Mouse (Mus musculus) stomach, embryonic 16.5 days (tissue): ENCODE results near the gene Nphp4. TPM values are rescaled to one million over a fixed set of nuclear protein-coding genes. Genes with fewer than 3 reads are reported as not detected.
"Not testable (repeated sequence)": the region's sequence is repeated elsewhere in the genome, so short reads cannot be mapped to it uniquely, and the experiment has no call there.

Experiments
- ATAC-seq: fragments of 200-750 bp; cut with Nextera tagmentation; 2 replicates; pipeline ENCODE4 v1.8.0; 2017; ENCODE audit warnings: moderate number of reproducible peaks, moderate TSS enrichment; ENCODE audit not compliant: insufficient read depth, low FRiP score
- H3K27ac ChIP-seq: fragments of 300-500 bp; sonication (generic); 2 replicates; pipeline ENCODE4 v1.5.1; 2014; ENCODE audit warnings: low read length
- H3K27me3 ChIP-seq: fragments of 300-500 bp; sonication (generic); 2 replicates; pipeline ENCODE4 v1.6.1; 2014; ENCODE audit warnings: low read length, control low read depth, mixed read lengths; ENCODE audit not compliant: control insufficient read depth, insufficient read depth
- H3K36me3 ChIP-seq: fragments of 300-500 bp; sonication (generic); 2 replicates; pipeline ENCODE4 v1.6.1; 2014; ENCODE audit warnings: low read length; ENCODE audit not compliant: control insufficient read depth, insufficient read depth
- H3K4me1 ChIP-seq: fragments of 300-500 bp; sonication (generic); 2 replicates; pipeline ENCODE4 v1.6.1; 2014; ENCODE audit warnings: low read length, control low read depth, mixed read lengths; ENCODE audit not compliant: control insufficient read depth, insufficient read depth
- H3K4me2 ChIP-seq: fragments of 300-500 bp; sonication (generic); 2 replicates; pipeline ENCODE4 v1.6.1; 2014; ENCODE audit warnings: low read depth, low read length, mixed read lengths
- H3K4me3 ChIP-seq: fragments of 300-500 bp; sonication (generic); replicated peaks from 2 replicates; pipeline ENCODE4 v1.5.1; 2014; ENCODE audit warnings: mild to moderate bottlenecking, low read length
- H3K9ac ChIP-seq: fragments of 300-500 bp; sonication (generic); 2 replicates; pipeline ENCODE4 v1.6.1; 2014; ENCODE audit warnings: low read length
- H3K9me3 ChIP-seq: fragments of 300-500 bp; sonication (generic); replicated peaks from 2 replicates; pipeline ENCODE4 v1.6.1; 2016; ENCODE audit warnings: low read length, control low read depth; ENCODE audit not compliant: control insufficient read depth
- WGBS: fragments of 180-500 bp; shearing (Covaris S2); extraction: QIAGEN DNeasy Blood & Tissue Kit; methylation state at CpG from one replicate; pipeline ENCODE4 v1.1.7; 2014; 5-methylcytosine and 5-hydroxymethylcytosine counted together
- polyA plus RNA-seq: library from polyadenylated mRNA; unstranded; fragments of >200 nt; fragmentation: Nextera tagmentation; extraction: Ambion mirVana; gene quantifications from 2 replicates; pipeline ENCODE4 v1.2.1, GENCODE M21; 2015

The Nphp4 gene
- polyA plus RNA-seq, 1 experiment from 2014 or later, result 2.2 TPM

GRCm38 (mm10) chr4:152546481-152546880, 70.0 kb downstream of the Nphp4 start:
- H3K36me3 ChIP-seq, result no peaks in the 10 kb centered on the region
- ATAC-seq, result no peak
- 56% methylated on average over 8 of the region's 8 CpGs for WGBS

GRCm38 (mm10) chr4:152547886-152548663, 71.6 kb downstream of the Nphp4 start:
- Histone ChIP-seq H3K27ac (no peak overlapping the region), H3K36me3 (no peaks in the 10 kb centered on the region), H3K27me3 (no peaks in the 10 kb centered on the region), H3K4me3 (no peak overlapping the region), H3K9me3 (no peaks in the 10 kb centered on the region), H3K4me2 (peak overlapping the region; percentile 19; the same call in 1 of the 2 replicates), H3K4me1 (peaks cover 3% of the 10 kb centered on the region; the same call in 1 of the 2 replicates), H3K9ac (no peak overlapping the region)
- 39% methylated on average over 37 of the region's 37 CpGs for WGBS
- ATAC-seq, result no peak

More at GRCm38 (mm10) chr4:152546481-152546880, 70.0 kb downstream of the Nphp4 start:
- H3K4me1 ChIP-seq, result peaks cover 3% of the 10 kb centered on the region; the same call in 1 of the 2 replicates
- H3K4me2 ChIP-seq, result no peak overlapping the region
- no peak overlapping the region for H3K9ac ChIP-seq
- H3K27me3 ChIP-seq, result no peaks in the 10 kb centered on the region
- H3K27ac ChIP-seq, result no peak overlapping the region
- H3K9me3 ChIP-seq, result no peaks in the 10 kb centered on the region
- no peak overlapping the region for H3K4me3 ChIP-seq

DNA sequence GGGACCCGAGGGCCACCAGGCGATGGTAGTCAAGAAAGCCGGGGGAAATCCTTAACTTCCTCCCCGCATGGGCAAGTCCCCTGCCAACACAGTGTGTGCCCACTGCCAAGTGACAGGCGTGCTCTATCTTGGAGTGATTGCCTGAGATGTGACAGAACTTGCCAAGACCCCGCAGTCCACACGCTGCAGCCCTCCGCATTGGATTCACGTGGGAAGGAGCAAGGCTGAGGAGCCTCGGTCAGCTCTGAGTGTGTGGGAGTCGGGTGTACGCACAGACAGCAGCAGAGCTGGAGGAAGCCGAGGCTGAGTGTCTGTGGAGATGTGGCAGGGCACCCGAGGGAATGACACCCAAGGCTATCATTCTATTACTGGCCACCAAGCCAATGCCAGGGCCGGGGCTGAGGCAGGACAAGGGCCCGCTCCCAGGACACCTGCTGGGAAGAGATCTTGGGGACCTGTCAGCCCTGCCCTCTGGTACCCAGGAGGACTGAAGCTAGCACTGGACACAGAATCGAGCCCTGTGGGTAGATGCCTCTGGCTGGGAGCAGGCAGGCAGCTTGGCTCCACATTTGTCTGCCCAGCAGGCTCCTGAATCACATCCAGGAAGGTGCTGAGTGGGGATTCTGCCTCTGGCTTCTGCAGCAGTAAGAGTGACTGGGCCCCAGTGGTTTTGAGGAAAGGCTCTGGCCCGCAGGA, 73.1 kb downstream of the Nphp4 start:
- H3K4me3 ChIP-seq, result no peak overlapping the region
- no peak overlapping the region for H3K9ac ChIP-seq
- no peak overlapping the region for H3K27ac ChIP-seq
- no peaks in the 10 kb centered on the region for H3K27me3 ChIP-seq
- ATAC-seq, result no peak
- no peaks in the 10 kb centered on the region for H3K9me3 ChIP-seq
- no peak overlapping the region for H3K4me2 ChIP-seq
- WGBS, result 87% methylated on average over 18 of the region's 18 CpGs
- no peaks in the 10 kb centered on the region for H3K36me3 ChIP-seq
- peaks cover 3% of the 10 kb centered on the region; the same call in 1 of the 2 replicates for H3K4me1 ChIP-seq

DNA sequence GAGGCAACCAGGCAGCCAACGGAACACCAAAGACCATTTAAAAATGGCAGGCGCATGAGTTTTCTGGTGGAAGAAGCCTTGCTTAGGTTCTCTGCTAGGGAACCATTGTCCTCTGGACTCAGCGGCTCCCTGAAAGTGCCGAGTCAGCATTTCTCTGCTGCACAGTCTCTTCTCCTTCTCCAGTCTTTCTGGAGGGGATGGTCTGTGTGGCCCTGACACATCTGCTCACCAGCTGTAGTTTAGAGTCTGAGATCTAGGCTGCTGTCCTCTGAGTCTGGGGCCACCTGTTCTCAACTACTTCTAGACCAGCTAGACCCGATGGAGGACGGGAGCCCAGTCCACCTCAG, 73.7 kb downstream of the Nphp4 start:
- peaks cover 3% of the 10 kb centered on the region; the same call in 1 of the 2 replicates for H3K4me1 ChIP-seq
- no peaks in the 10 kb centered on the region for H3K9me3 ChIP-seq
- no peaks in the 10 kb centered on the region for H3K36me3 ChIP-seq
- H3K9ac ChIP-seq, result no peak overlapping the region
- H3K27ac ChIP-seq, result no peak overlapping the region
- H3K4me2 ChIP-seq, result no peak overlapping the region
- no peaks in the 10 kb centered on the region for H3K27me3 ChIP-seq
- no peak overlapping the region for H3K4me3 ChIP-seq
- WGBS, result 90% methylated on average over 6 of the region's 6 CpGs
- no peak for ATAC-seq

DNA sequence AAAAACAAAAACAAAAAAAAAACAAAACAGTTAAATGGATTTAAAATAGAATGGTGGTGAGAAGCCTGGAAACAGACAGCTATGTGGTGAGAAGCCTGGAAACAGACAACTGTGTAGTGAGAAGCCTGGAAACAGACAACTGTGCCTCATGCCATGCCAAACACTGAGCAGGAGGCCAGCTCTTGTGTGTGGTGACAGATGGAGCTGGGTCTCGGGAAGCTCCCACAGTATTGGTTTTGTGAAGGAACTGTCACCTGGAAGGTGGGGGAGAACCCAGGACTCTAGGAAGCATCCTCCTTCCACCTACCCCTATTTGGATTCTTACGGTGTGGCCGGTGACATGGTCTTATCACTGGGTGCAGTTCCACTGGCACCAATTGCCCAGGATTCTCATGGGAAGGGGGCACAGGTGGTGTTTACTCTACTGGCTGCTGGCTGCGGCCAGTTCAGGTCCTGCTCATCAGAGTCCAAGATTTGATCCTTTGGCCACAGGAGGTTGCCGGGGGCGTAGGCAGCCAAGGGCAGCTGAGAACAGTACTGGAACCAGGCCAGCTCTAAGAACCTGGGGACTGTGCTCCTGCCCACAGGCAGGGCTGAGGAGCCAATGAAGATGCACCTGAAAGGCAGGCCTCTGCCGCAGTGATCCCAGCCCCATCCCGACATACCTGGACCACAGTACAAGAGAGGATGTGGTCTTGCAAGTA, 77.2 kb downstream of the Nphp4 start:
- no peak overlapping the region for H3K4me2 ChIP-seq
- H3K4me1 ChIP-seq, result no peaks in the 10 kb centered on the region
- H3K4me3 ChIP-seq, result no peak overlapping the region
- WGBS, result 83% methylated on average over 8 of the region's 8 CpGs
- H3K9ac ChIP-seq, result no peak overlapping the region
- H3K27ac ChIP-seq, result no peak overlapping the region
- H3K36me3 ChIP-seq, result no peaks in the 10 kb centered on the region
- no peak for ATAC-seq
- H3K9me3 ChIP-seq, result no peaks in the 10 kb centered on the region
- no peaks in the 10 kb centered on the region for H3K27me3 ChIP-seq

- H3K27ac ChIP-seq, result no peak overlapping the region
- no peaks in the 10 kb centered on the region for H3K27me3 ChIP-seq
- no peaks in the 10 kb centered on the region for H3K36me3 ChIP-seq
- H3K9me3 ChIP-seq, result no peaks in the 10 kb centered on the region
- no peak overlapping the region for H3K9ac ChIP-seq
- 57% methylated on average over 18 of the region's 18 CpGs for WGBS
- no peak overlapping the region for H3K4me2 ChIP-seq
- no peak overlapping the region for H3K4me3 ChIP-seq
- no peak for ATAC-seq
- H3K4me1 ChIP-seq, result no peaks in the 10 kb centered on the region
Observed at GRCm38 (mm10) chr4:152554421-152554820, 77.9 kb downstream of the Nphp4 start.

DNA sequence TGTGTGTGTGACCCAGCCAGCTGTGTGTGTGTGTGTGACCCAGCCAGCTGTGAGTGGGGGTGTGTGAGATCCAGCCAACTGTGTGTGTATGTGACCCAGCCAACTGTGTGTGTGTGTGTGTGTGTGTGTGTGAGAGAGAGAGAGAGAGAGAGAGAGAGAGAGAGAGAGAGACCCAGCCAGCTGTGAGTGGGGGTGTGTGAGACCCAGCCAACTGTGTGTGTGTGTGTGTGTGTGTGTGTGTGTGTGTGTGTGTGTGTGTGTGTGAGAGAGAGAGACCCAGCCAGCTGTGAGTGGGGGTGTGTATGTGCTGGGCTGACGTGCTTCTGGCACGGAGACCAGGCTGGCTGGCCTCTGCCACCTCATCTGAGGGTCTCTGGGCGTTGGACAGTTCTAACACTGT, 79.3 kb downstream of the Nphp4 start:
- not testable (repeated sequence) for H3K27me3 ChIP-seq, H3K4me1 ChIP-seq, H3K4me3 ChIP-seq, H3K4me2 ChIP-seq, ATAC-seq, H3K27ac ChIP-seq, H3K9me3 ChIP-seq, H3K9ac ChIP-seq, H3K36me3 ChIP-seq
- WGBS, result 48% methylated on average over 3 of the region's 3 CpGs

GRCm38 (mm10) chr4:152558246-152558645, 81.7 kb downstream of the Nphp4 start:
- WGBS, result 36% methylated on average over 17 of the region's 17 CpGs

GRCm38 (mm10) chr4:152568006-152568405, 91.5 kb downstream of the Nphp4 start:
- Histone ChIP-seq H3K9me3 (no peaks in the 10 kb centered on the region), H3K36me3 (no peaks in the 10 kb centered on the region), H3K4me3 (no peak overlapping the region), H3K27ac (no peak overlapping the region), H3K27me3 (no peaks in the 10 kb centered on the region), H3K4me1 (no peaks in the 10 kb centered on the region), H3K9ac (no peak overlapping the region), H3K4me2 (no peak overlapping the region)
- no peak for ATAC-seq
- WGBS, result 71% methylated on average over 4 of the region's 4 CpGs

More at GRCm38 (mm10) chr4:152558246-152558645, 81.7 kb downstream of the Nphp4 start:
- H3K4me2 ChIP-seq, result no peak overlapping the region
- no peaks in the 10 kb centered on the region for H3K36me3 ChIP-seq
- H3K27me3 ChIP-seq, result no peaks in the 10 kb centered on the region
- no peak for ATAC-seq
- no peaks in the 10 kb centered on the region for H3K9me3 ChIP-seq
- H3K4me3 ChIP-seq, result no peak overlapping the region
- H3K9ac ChIP-seq, result no peak overlapping the region
- H3K27ac ChIP-seq, result no peak overlapping the region
- no peaks in the 10 kb centered on the region for H3K4me1 ChIP-seq
